ENCODE assay signal across 13 mouse cellular contexts in the genomic region with DNA sequence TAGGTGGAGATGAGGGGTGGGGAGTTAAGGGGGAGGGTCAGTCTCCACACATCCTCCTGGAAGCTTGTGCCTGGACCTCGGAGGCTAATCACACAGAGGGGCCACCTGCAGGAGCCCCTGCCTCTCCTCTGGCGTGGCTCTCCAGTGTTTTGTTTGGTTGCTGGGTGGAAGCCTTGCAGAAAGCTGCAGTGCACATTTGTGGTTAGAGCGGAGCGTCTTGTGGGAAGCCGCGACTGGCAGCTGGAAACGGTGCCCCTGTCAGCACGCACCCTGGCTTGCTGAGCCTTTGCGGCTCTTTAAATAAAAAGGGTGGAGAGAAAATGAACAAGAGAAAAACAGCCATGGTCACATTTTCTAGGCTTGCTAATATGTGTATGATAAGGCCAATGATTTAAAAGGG.
DNase-seq lines count a peak whose midpoint lies in the region; ATAC-seq and TF ChIP-seq lines count a peak whose summit lies in the region.
"Had no signal": no experiment of that assay in that cellular context is flagged by ENCODE, and none has a peak within 500 bp of the region (broad histone marks: within the 10 kb centered on the region; RNA-seq: fewer than 3 reads in every experiment).

No protein-coding gene starts in this region.

- no peaks in the 10 kb centered on the region for H3K36me3 ChIP-seq in heart, embryonic 15.5 days
- no peaks in the 10 kb centered on the region; the same call in 1 of the 2 replicates for H3K36me3 ChIP-seq in stomach, embryonic 16.5 days (ENCODE audit: control insufficient read depth, insufficient read depth, low read length)
- no peaks in the 10 kb centered on the region for H3K36me3 ChIP-seq in stomach, postnatal 0 days (ENCODE audit: control insufficient read depth, insufficient read depth, low read length)
- H3K36me3 ChIP-seq: neural tube, embryonic 12.5 days had no signal

- H3K4me1 ChIP-seq in heart, embryonic 15.5 days (replicated peaks) = peaks cover 31% of the 10 kb centered on the region
- H3K4me1 ChIP-seq in stomach, embryonic 16.5 days (ENCODE audit: control insufficient read depth, insufficient read depth, low read length) = peaks cover 11% of the 10 kb centered on the region; the same call in 1 of the 2 replicates
- H3K4me1 ChIP-seq in stomach, postnatal 0 days (replicated peaks; ENCODE audit: control insufficient read depth, insufficient read depth) = no peaks in the 10 kb centered on the region

- no peak for TF ChIP-seq EP300 in stomach, postnatal 0 days (optimal IDR thresholded peaks at IDR 0.05)

- 36% methylated on average over 9 of the region's 9 CpGs for WGBS in heart, embryonic 15.5 days
- WGBS in stomach, embryonic 16.5 days = 38% methylated on average over 9 of the region's 9 CpGs
- WGBS in stomach, postnatal 0 days = 42% methylated on average over 9 of the region's 9 CpGs

- no peaks in the 10 kb centered on the region for H3K9me3 ChIP-seq in heart, embryonic 15.5 days (replicated peaks)
- H3K9me3 ChIP-seq in stomach, embryonic 16.5 days (replicated peaks; ENCODE audit: control insufficient read depth, low read length) = no peaks in the 10 kb centered on the region
- no peaks in the 10 kb centered on the region for H3K9me3 ChIP-seq in stomach, postnatal 0 days (ENCODE audit: control insufficient read depth, low read length)
- H3K9me3 ChIP-seq: neural tube, embryonic 12.5 days had no signal

- peak overlapping the region; percentile 56; the same call in 1 of the 2 replicates for H3K27ac ChIP-seq in heart, embryonic 15.5 days
- no peak overlapping the region for H3K27ac ChIP-seq in stomach, embryonic 16.5 days (ENCODE audit: low read length)
- no peak overlapping the region for H3K27ac ChIP-seq in stomach, postnatal 0 days (replicated peaks)
- H3K27ac ChIP-seq: neural tube, embryonic 12.5 days had no signal

- H3K4me3 ChIP-seq in heart, embryonic 15.5 days = no peak overlapping the region
- no peak overlapping the region for H3K4me3 ChIP-seq in stomach, embryonic 16.5 days (replicated peaks; ENCODE audit: low read length)
- no peak overlapping the region for H3K4me3 ChIP-seq in stomach, postnatal 0 days (ENCODE audit: low read depth, low read length)
- H3K4me3 ChIP-seq: neural tube, embryonic 12.5 days had no signal

- H3K4me2 ChIP-seq in heart, embryonic 15.5 days = no peak overlapping the region
- no peak overlapping the region for H3K4me2 ChIP-seq in stomach, embryonic 16.5 days (ENCODE audit: low read depth, low read length)
- H3K4me2 ChIP-seq in stomach, postnatal 0 days (replicated peaks; ENCODE audit: low read depth) = no peak overlapping the region
- H3K4me2 ChIP-seq: neural tube, embryonic 12.5 days had no signal

- H3K27me3 ChIP-seq in heart, embryonic 15.5 days = no peaks in the 10 kb centered on the region
- H3K27me3 ChIP-seq in stomach, embryonic 16.5 days (ENCODE audit: control insufficient read depth, insufficient read depth, low read length) = no peaks in the 10 kb centered on the region
- no peaks in the 10 kb centered on the region for H3K27me3 ChIP-seq in stomach, postnatal 0 days (ENCODE audit: control insufficient read depth, insufficient read depth, low read length)
- H3K27me3 ChIP-seq: neural tube, embryonic 12.5 days had no signal

- ATAC-seq in heart, embryonic 15.5 days (replicated peaks; ENCODE audit: insufficient number of reproducible peaks, insufficient read depth, low FRiP score, low read depth) = no peak
- ATAC-seq in stomach, embryonic 16.5 days (ENCODE audit: insufficient read depth, low FRiP score) = no peak
- ATAC-seq in stomach, postnatal 0 days (ENCODE audit: low FRiP score, low TSS enrichment) = no peak
- no peak for ATAC-seq in frontal cortex, adult (ENCODE audit: low TSS enrichment)
- ATAC-seq in inflammation-experienced regulatory T-cells, adult 6 months = no peak

- no peak overlapping the region for H3K9ac ChIP-seq in heart, embryonic 15.5 days
- H3K9ac ChIP-seq in stomach, embryonic 16.5 days (ENCODE audit: low read length) = 0 out of 2 replicates have a peak overlapping the region, but pooled peaks have one; percentile 8
- no peak overlapping the region for H3K9ac ChIP-seq in stomach, postnatal 0 days (ENCODE audit: low read length)
- H3K9ac ChIP-seq: neural tube, embryonic 12.5 days had no signal

- no peak for DNase-seq in heart, adult 9 months (ENCODE audit: low spot score in 2 of 2)
- DNase-seq in stomach, postnatal 0 days (ENCODE audit: low spot score) = no peak
- DNase-seq in induced T-regulatory cell, adult 2 months (ENCODE audit: low read depth) = peak; percentile 34
- no peak for DNase-seq in layer of hippocampus, adult 8-10 months (ENCODE audit: low spot score in 2 of 2)
- DNase-seq: gastrocnemius, postnatal 10 days; kidney, adult 2 months; layer of hippocampus, postnatal 36 days; lung, postnatal 14 days had no signal

- TF ChIP-seq CTCF in stomach, postnatal 0 days (IDR thresholded peaks at IDR 0.05; ENCODE audit: low read depth) = no peak
